Mouse (Mus musculus) c-Kit-positive CD71-negative TER-119-negative erythroid progenitor cells, embryonic 14.5 days (primary cell): ENCODE data around the gene Tmem200a.

ENCODE experiments used
- DNase-seq: peaks from one replicate; pipeline ENCODE4 v3.0.0-alpha.2; 2013; ENCODE audit warnings: low read depth

The Tmem200a gene

DNA sequence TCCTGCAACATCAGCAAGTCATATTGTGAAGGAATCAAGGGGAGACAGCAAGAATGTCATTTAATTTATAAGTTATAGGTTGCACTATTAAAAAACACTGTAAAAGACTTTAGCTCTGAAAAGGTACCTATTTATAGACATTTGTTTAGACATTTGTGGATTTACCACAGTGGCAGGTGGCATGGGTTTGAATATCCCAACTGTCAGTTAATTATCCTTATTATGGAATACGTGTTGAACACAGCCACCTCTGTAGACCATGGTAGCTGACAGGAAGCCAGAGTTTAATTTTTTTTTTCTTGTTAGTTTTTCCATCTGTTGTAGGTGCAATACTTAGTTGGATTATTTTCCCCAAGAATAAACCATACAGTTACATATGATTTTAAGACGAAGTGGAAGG lies 194.3 kb downstream of the Tmem200a start:
- DNase-seq, result no peak

DNA sequence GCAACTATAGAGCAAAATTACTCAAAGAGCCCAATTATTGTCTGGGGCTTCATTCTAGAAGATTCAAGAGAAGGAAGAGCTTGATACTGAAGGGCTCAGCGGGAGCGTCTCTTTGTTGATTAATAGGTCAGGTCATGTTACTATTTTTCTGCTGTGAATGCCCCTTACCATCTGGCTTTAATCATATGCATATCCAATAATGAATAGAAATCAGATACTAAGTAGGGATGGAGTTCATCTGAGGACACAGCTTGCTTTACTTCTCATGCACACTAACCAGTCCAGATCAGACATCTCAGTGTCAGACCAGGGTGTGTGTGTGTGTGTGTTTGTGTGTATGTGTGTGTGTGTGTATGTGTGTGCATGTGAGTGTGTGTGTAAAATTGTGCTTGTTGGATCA lies 201.1 kb downstream of the Tmem200a start:
- no peak for DNase-seq

DNA sequence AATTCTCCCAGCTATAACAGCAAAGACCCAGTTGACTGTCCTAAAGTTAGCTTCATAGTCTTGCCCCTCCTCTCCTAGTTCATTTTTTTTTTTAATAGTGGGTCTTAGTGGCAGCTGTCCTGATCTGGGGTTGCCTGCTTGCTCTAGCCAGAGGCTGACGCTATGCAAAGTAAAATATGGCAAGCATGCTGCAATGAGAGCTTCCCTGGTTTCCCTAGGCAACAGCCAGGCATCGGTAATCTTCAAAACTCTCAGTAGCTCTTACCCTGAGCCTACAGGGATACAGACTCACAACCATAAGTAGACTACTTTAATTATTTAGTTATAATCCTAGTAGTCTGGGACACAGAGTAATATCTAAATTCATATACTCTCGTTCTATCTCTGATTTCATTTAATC lies 202.0 kb downstream of the Tmem200a start:
- no peak for DNase-seq

DNA sequence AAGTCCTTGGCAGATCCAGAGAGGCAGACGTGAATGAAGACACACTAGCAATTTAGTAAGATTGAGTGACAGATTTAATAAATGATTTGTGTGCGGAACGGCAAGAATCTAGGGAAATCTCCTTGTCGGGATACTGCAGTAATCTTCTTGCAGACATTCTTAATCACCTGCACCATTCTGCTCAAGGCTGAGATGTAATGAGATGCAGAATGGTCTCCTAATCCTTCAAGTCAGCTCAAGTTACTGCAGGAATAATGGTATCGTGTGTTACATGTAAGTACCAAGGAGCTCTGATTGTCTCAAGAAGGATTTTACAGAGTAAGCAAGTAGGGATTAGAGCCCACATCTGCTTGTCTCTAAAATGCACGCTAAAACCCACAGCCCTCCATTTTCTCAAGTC lies 210.1 kb downstream of the Tmem200a start:
- no peak for DNase-seq
